Mouse (Mus musculus) liver, adult 2 months (tissue): ENCODE results near the gene 2410131K14Rik. TPM values are rescaled to one million over a fixed set of nuclear protein-coding genes. Genes with fewer than 3 reads are reported as not detected.

Source experiments
- DNase-seq: peaks from one replicate; pipeline ENCODE4 v3.0.0-alpha.2; 2011; ENCODE audit warnings: low read depth, low spot score; ENCODE audit errors: extremely low read depth
- H3K27ac ChIP-seq: fragments of 200-500 bp; replicated peaks from 2 replicates; pipeline ENCODE4 v1.5.1; 2012; ENCODE audit warnings: low read depth, mild to moderate bottlenecking, control low read depth, inconsistent platforms, low read length; ENCODE audit not compliant: insufficient read depth
- H3K27me3 ChIP-seq: fragments of 200-500 bp; 2 replicates; pipeline ENCODE4 v1.6.1; 2012; ENCODE audit warnings: mild to moderate bottlenecking, moderate library complexity, low read length, inconsistent platforms; ENCODE audit not compliant: control insufficient read depth, insufficient read depth
- H3K36me3 ChIP-seq: fragments of 200-500 bp; 2 replicates; pipeline ENCODE4 v1.6.1; 2012; ENCODE audit warnings: low read length, inconsistent platforms; ENCODE audit not compliant: control insufficient read depth, insufficient read depth
- H3K4me1 ChIP-seq: fragments of 200-500 bp; 2 replicates; pipeline ENCODE4 v1.6.1; 2011; ENCODE audit warnings: low read length; ENCODE audit not compliant: control insufficient read depth, insufficient read depth
- H3K4me3 ChIP-seq: fragments of 200-500 bp; 2 replicates; pipeline ENCODE4 v1.5.1; 2011; ENCODE audit warnings: low read depth, mild to moderate bottlenecking, control low read depth, low read length, moderate library complexity; ENCODE audit not compliant: insufficient read depth
- H3K79me2 ChIP-seq: fragments of 200-500 bp; 2 replicates; pipeline ENCODE4 v1.6.1; 2012; ENCODE audit warnings: inconsistent platforms, mild to moderate bottlenecking, low read length, moderate library complexity; ENCODE audit not compliant: control insufficient read depth, insufficient read depth
- H3K9ac ChIP-seq: fragments of 200-500 bp; 2 replicates; pipeline ENCODE4 v1.6.1; 2012; ENCODE audit warnings: low read depth, mild to moderate bottlenecking, control low read depth, inconsistent platforms, low read length
- CTCF ChIP-seq: fragments of 200-500 bp; IDR thresholded peaks from 2 replicates; pipeline ENCODE4 v1.5.1; 2011; ENCODE audit warnings: low read depth, low read length, control low read depth
- POLR2A ChIP-seq: fragments of 200-500 bp; IDR thresholded peaks from 2 replicates; pipeline ENCODE4 v1.6.1; 2011; ENCODE audit warnings: low read length, control low read depth; ENCODE audit not compliant: insufficient read depth; ENCODE audit errors: extremely low read depth
- WGBS: fragments of 180-500 bp; shearing (Covaris S2); methylation state at CpG from one replicate; pipeline ENCODE4 v1.1.7; 2018; 5-methylcytosine and 5-hydroxymethylcytosine counted together
- polyA plus RNA-seq: library from polyadenylated mRNA; depleted of rRNA; stranded (reverse); fragments of >200 nt; gene quantifications from 2 replicates; pipeline ENCODE4 v1.2.3, GENCODE M21; 2012; rRNA removed
- total RNA-seq: library from RNA; depleted of rRNA; stranded (reverse); fragments of >200 nt; gene quantifications from 2 replicates; pipeline ENCODE4 v1.2.3, GENCODE M21; 2014; rRNA removed

Gene 2410131K14Rik
- total and polyA plus RNA-seq, 2 experiments = 3.2 to 3.9 TPM

- Histone ChIP-seq H3K4me3 (no peak overlapping the region), H3K27me3 (peaks cover 14% of the 10 kb centered on the region), H3K27ac (no peak overlapping the region), H3K36me3 (no peaks in the 10 kb centered on the region), H3K4me1 (peaks cover 2% of the 10 kb centered on the region; the same call in 1 of the 2 replicates), H3K79me2 (no peaks in the 10 kb centered on the region), H3K9ac (no peak overlapping the region)
- DNase-seq = no peak
- WGBS = 86% methylated on average over 19 of the region's 19 CpGs
- TF ChIP-seq CTCF (no peak), POLR2A (no peak)
Observed at GRCm38 (mm10) chr5:118304970-118305618, 60.1 kb downstream of the 2410131K14Rik start.

DNA sequence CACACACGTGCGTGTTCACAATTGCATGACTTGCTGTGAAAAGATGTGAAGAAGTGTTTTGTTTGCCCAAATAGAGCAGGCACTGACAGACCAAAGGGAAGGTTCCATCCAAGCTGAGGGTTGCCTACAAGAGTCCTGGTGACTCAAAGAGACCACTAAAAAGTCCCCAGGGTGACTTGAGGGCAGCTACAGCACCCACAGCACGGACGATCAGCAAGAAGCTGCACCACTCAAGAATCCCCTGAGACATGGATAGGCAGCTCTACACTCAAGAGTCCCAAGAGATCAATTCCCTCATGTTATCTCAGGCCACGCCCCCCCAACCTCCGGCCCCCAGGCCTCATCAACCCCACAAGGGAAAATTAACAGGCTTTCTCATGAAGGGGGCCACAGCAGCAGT lies 65.4 kb downstream of the 2410131K14Rik start:
- DNase-seq = no peak
- Histone ChIP-seq H3K9ac (no peak overlapping the region), H3K79me2 (no peaks in the 10 kb centered on the region), H3K27ac (no peak overlapping the region), H3K4me1 (no peaks in the 10 kb centered on the region), H3K36me3 (no peaks in the 10 kb centered on the region), H3K4me3 (no peak overlapping the region), H3K27me3 (peaks cover 9% of the 10 kb centered on the region)
- 71% methylated on average over 6 of the region's 6 CpGs for WGBS
- no peak for TF ChIP-seq CTCF
- no peak for TF ChIP-seq POLR2A

DNA sequence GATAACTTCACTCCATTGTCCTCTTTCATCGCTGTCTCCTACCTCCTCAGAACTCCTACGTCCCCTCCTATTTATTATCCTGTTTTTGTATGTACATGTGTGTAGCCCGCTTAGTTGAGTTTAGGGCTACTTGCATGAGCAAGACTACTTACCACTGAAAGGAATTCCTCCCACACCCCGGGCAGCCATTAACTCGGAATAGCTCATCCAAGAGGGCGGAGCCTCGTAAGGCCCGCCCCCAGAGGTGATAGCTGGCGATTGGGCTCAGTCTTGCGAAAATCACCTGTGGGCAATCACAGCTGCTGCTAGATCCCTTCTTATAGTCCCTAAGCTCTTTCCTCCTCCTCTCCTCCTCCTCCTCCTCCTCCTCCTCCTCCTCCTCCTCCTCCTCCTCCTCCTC lies 66.2 kb downstream of the 2410131K14Rik start:
- no peaks in the 10 kb centered on the region for H3K79me2 ChIP-seq
- WGBS = 57% methylated on average over 10 of the region's 10 CpGs
- H3K27me3 ChIP-seq = peaks cover 6% of the 10 kb centered on the region
- no peak overlapping the region for H3K4me3 ChIP-seq
- DNase-seq = no peak
- TF ChIP-seq POLR2A (no peak), CTCF (no peak)
- H3K36me3 ChIP-seq = no peaks in the 10 kb centered on the region
- no peak overlapping the region for H3K9ac ChIP-seq
- no peak overlapping the region for H3K27ac ChIP-seq
- H3K4me1 ChIP-seq = no peaks in the 10 kb centered on the region

DNA sequence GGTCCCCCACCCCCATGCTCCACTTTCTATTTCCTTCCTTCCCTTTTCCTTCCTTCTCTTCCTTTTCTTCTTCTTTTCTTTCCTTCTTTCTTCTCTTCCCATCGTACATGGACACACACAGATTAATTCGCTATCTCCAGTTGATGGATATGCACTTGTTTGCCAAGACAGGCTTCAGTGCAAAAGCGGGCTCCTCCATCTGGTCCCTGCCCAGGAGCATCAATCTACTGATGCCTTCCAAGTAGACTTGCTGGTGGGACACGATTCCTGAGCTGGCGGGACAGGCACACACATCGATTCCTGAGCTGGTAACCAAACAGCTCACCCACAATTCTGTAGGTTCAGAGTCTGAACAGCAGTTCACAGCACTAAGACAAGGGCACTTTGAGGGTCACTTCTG lies 68.7 kb downstream of the 2410131K14Rik start:
- TF ChIP-seq CTCF = no peak
- DNase-seq = no peak
- Histone ChIP-seq H3K9ac (no peak overlapping the region), H3K36me3 (no peaks in the 10 kb centered on the region), H3K27ac (no peak overlapping the region), H3K4me1 (no peaks in the 10 kb centered on the region), H3K4me3 (no peak overlapping the region), H3K27me3 (peaks cover 3% of the 10 kb centered on the region; the same call in 1 of the 2 replicates), H3K79me2 (no peaks in the 10 kb centered on the region)
- 81% methylated on average over 6 of the region's 6 CpGs for WGBS

Other genes with a start within 250 kb of the 2410131K14Rik start
- 0.18 and 0.94 TPM in 2 replicates for gene Tesc, start 217.5 kb upstream of the 2410131K14Rik start, total RNA-seq
- gene Tesc, start 217.5 kb upstream of the 2410131K14Rik start, polyA plus RNA-seq = 0.35 and 0.41 TPM in 2 replicates
- gene Fbxw8, start 89.8 kb upstream of the 2410131K14Rik start, total RNA-seq = 15.9 and 18.4 TPM in 2 replicates
- 31.7 and 33.8 TPM in 2 replicates for gene Fbxw8, start 89.8 kb upstream of the 2410131K14Rik start, polyA plus RNA-seq
- 0.07 and 0.09 TPM in 2 replicates for gene Hrk, start 80.6 kb upstream of the 2410131K14Rik start, total RNA-seq
- 0.02 and 0.05 TPM in 2 replicates for gene Hrk, start 80.6 kb upstream of the 2410131K14Rik start, polyA plus RNA-seq
- gene Rnft2, start 111 bp upstream of the 2410131K14Rik start, total RNA-seq = 0.81 and 1.2 TPM in 2 replicates
- gene Rnft2, start 111 bp upstream of the 2410131K14Rik start, polyA plus RNA-seq = 0.26 and 0.50 TPM in 2 replicates